Mouse (Mus musculus): Measurements from ENCODE around the gene Tprn.

GRCm38 (mm10) chr2:25230581-25230980 is 31.8 kb upstream of the Tprn start:
- TF ChIP-seq CTCF (IDR thresholded peaks at IDR 0.05; ENCODE audit: extremely low read depth, insufficient read depth, low read length) = no peak
- TF ChIP-seq POLR2A (IDR thresholded peaks at IDR 0.05; ENCODE audit: extremely low read depth, insufficient read depth, low read length) = no peak
